Mouse (Mus musculus): ENCODE measurements at regions not wholly inside any gene's neighbourhood (a gene's known extent, or its start where the extent isn't known, plus 50 kb on each side); places are given as distances from the start of the nearest gene placed in this dataset.
"Not testable (repeated sequence)": the region's sequence is repeated elsewhere in the genome, so short reads cannot be mapped to it uniquely, and the experiment has no call there.

GRCm38 (mm10) chr1:189156906-189157305, 149.3 kb upstream of the Kctd3 start:
- H3K4me1 ChIP-seq, result no peaks in the 10 kb centered on the region
- WGBS, result 93% methylated on average over 2 of the region's 2 CpGs
- no peak for ATAC-seq (ENCODE audit: low FRiP score)

GRCm38 (mm10) chr1:189154376-189154775, 146.7 kb upstream of the Kctd3 start:
- H3K4me1 ChIP-seq, result no peaks in the 10 kb centered on the region
- no peak overlapping the region for H3K4me3 ChIP-seq
- no peaks in the 10 kb centered on the region for H3K36me3 ChIP-seq
- no peak for ATAC-seq (ENCODE audit: low FRiP score)
- H3K27me3 ChIP-seq, result no peaks in the 10 kb centered on the region
- no peak overlapping the region for H3K27ac ChIP-seq
- 83% methylated on average over 2 of the region's 2 CpGs for WGBS
- no peak overlapping the region for H3K9ac ChIP-seq
- H3K9me3 ChIP-seq (replicated peaks), result no peaks in the 10 kb centered on the region
- no peak overlapping the region for H3K4me2 ChIP-seq (replicated peaks)

More at GRCm38 (mm10) chr1:189156906-189157305, 149.3 kb upstream of the Kctd3 start:
- Histone ChIP-seq H3K27me3 (no peaks in the 10 kb centered on the region), H3K4me3 (no peak overlapping the region), H3K9me3 (replicated peaks) (no peaks in the 10 kb centered on the region), H3K27ac (no peak overlapping the region), H3K4me2 (replicated peaks) (no peak overlapping the region), H3K36me3 (no peaks in the 10 kb centered on the region), H3K9ac (no peak overlapping the region)

DNA sequence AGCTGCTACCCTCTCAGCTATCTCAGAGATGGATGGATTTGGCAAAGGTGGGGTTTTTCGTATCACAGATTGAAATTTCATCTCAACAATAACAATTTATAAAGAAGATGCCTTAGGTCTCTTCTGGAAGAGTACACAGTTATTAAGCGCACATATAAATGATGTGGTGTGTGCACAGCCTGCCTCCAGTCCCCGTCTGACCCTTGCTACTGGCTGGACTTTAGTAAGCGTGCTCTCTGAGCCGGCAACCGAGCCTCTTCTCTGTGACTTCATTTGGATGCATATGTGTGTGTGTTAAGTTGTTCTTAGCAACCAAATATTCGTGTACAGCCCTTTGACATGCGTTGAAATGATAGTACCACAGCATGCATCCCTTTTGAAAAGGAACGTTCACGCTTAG, 145.5 kb upstream of the Kctd3 start:
- 75% methylated on average over 10 of the region's 10 CpGs for WGBS
- no peak overlapping the region for H3K4me3 ChIP-seq
- no peak overlapping the region for H3K4me2 ChIP-seq (replicated peaks)
- no peaks in the 10 kb centered on the region for H3K4me1 ChIP-seq
- no peak for ATAC-seq (ENCODE audit: low FRiP score)
- H3K36me3 ChIP-seq, result no peaks in the 10 kb centered on the region
- H3K27me3 ChIP-seq, result no peaks in the 10 kb centered on the region
- H3K9ac ChIP-seq, result no peak overlapping the region
- H3K27ac ChIP-seq, result no peak overlapping the region
- no peaks in the 10 kb centered on the region for H3K9me3 ChIP-seq (replicated peaks)

DNA sequence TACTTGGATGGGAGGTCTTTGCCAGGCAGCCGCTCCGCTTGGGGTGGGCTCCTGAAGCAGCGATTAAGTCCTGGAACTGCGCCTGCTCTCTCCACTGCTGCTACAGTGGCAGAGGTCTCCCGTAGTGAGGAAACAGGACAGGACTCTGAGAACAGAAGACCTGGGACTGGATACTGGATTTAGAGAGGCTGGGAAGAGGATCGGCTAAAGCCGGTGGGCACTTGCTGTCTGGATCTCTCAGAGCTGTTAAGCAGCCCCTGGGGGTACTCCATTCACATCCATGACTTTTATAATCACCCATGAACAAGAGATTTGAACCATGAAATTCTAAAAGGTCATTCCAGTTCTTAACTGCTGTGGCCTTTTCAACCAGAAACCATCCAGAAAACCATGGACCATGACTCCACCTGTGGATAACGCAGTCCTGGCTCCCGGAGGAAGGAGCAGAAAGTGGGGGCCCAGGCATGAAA, 135.4 kb upstream of the Kctd3 start:
- Histone ChIP-seq H3K4me2 (replicated peaks) (no peak overlapping the region; the same call in 1 of the 2 replicates), H3K27ac (no peak overlapping the region), H3K9ac (no peak overlapping the region), H3K36me3 (no peaks in the 10 kb centered on the region), H3K27me3 (no peaks in the 10 kb centered on the region), H3K4me3 (no peak overlapping the region), H3K9me3 (replicated peaks) (no peaks in the 10 kb centered on the region), H3K4me1 (peaks cover 9% of the 10 kb centered on the region; the same call in 1 of the 2 replicates)
- ATAC-seq (ENCODE audit: low FRiP score), result no peak
- 28% methylated on average over 9 of the region's 9 CpGs for WGBS

GRCm38 (mm10) chr1:189142551-189142950, 134.9 kb upstream of the Kctd3 start:
- Histone ChIP-seq H3K9ac (no peak overlapping the region), H3K36me3 (no peaks in the 10 kb centered on the region), H3K4me1 (peaks cover 9% of the 10 kb centered on the region; the same call in 1 of the 2 replicates), H3K9me3 (replicated peaks) (no peaks in the 10 kb centered on the region), H3K27me3 (no peaks in the 10 kb centered on the region), H3K4me2 (replicated peaks) (no peak overlapping the region; the same call in 1 of the 2 replicates), H3K27ac (no peak overlapping the region), H3K4me3 (no peak overlapping the region)
- no peak for ATAC-seq (ENCODE audit: low FRiP score)
- WGBS, result 41% methylated on average over 7 of the region's 7 CpGs

- ATAC-seq (ENCODE audit: low FRiP score), result no peak
Measured at GRCm38 (mm10) chr1:189141694-189142093, 134.1 kb upstream of the Kctd3 start.

GRCm38 (mm10) chr1:189136731-189137385, 129.2 kb upstream of the Kctd3 start:
- H3K4me2 ChIP-seq (replicated peaks), result no peak overlapping the region
- no peaks in the 10 kb centered on the region for H3K9me3 ChIP-seq (replicated peaks)
- ATAC-seq (ENCODE audit: low FRiP score), result no peak
- WGBS, result 85% methylated on average over 7 of the region's 7 CpGs
- no peak overlapping the region for H3K9ac ChIP-seq
- no peak overlapping the region for H3K4me3 ChIP-seq
- H3K27me3 ChIP-seq, result no peaks in the 10 kb centered on the region
- no peaks in the 10 kb centered on the region for H3K4me1 ChIP-seq
- no peaks in the 10 kb centered on the region for H3K36me3 ChIP-seq
- no peak overlapping the region for H3K27ac ChIP-seq

More at GRCm38 (mm10) chr1:189141694-189142093, 134.1 kb upstream of the Kctd3 start:
- H3K27me3 ChIP-seq, result no peaks in the 10 kb centered on the region
- peaks cover 9% of the 10 kb centered on the region; the same call in 1 of the 2 replicates for H3K4me1 ChIP-seq
- no peak overlapping the region for H3K4me3 ChIP-seq
- H3K9me3 ChIP-seq (replicated peaks), result no peaks in the 10 kb centered on the region
- H3K4me2 ChIP-seq (replicated peaks), result no peak overlapping the region
- no peak overlapping the region for H3K9ac ChIP-seq
- H3K36me3 ChIP-seq, result no peaks in the 10 kb centered on the region
- no peak overlapping the region for H3K27ac ChIP-seq
- 94% methylated on average over 9 of the region's 9 CpGs for WGBS

DNA sequence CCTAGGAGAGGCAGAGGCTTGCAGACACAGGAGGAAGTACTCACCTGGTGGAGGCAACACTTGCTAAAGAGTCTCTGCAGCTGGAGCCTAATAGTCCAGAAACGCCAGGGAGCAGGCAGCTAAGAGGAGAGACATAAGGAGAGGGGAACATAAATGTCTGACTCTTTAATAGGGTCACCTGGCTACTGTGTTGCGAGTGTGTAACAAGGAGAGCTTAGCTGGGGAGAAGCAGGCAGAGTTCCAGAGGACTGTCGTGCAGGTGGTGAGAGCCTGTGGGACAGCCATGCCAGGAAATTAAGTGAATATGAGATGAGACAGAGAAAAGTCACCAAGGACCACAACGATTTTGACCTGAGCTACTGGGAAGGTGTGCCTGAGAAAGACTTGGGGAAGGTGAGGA, 128.2 kb upstream of the Kctd3 start:
- no peaks in the 10 kb centered on the region for H3K9me3 ChIP-seq (replicated peaks)
- H3K36me3 ChIP-seq, result no peaks in the 10 kb centered on the region
- 87% methylated on average over 4 of the region's 4 CpGs for WGBS
- H3K4me3 ChIP-seq, result no peak overlapping the region
- no peak overlapping the region for H3K9ac ChIP-seq
- H3K4me1 ChIP-seq, result no peaks in the 10 kb centered on the region
- H3K27me3 ChIP-seq, result no peaks in the 10 kb centered on the region
- no peak overlapping the region for H3K4me2 ChIP-seq (replicated peaks)
- no peak overlapping the region for H3K27ac ChIP-seq
- no peak for ATAC-seq (ENCODE audit: low FRiP score)

DNA sequence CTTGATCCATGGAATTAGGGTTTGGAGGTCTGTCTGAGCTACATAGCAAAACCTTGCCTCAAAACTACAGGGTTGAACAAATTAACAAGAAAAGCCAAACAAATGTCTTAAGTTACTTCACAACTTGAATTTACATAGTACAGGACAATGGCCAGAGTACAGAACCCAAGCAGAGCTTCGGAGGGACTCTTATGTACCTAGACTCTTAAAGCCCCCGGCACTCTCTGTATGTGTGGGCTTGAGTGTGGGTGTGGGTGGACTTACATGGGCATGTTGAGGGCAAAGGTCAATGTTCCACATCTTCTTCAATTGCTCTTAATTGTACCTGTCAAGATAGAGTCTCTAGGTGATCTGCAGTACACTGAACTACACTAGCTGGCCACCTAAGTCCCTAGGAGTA, 121.1 kb upstream of the Kctd3 start:
- H3K9ac ChIP-seq, result no peak overlapping the region
- H3K9me3 ChIP-seq (replicated peaks), result no peaks in the 10 kb centered on the region
- no peaks in the 10 kb centered on the region for H3K27me3 ChIP-seq
- no peaks in the 10 kb centered on the region for H3K36me3 ChIP-seq
- H3K4me1 ChIP-seq, result peaks cover 11% of the 10 kb centered on the region; the same call in 1 of the 2 replicates
- H3K4me2 ChIP-seq (replicated peaks), result no peak overlapping the region
- H3K4me3 ChIP-seq, result no peak overlapping the region
- WGBS, result 87% methylated on average over 2 of the region's 2 CpGs
- no peak for ATAC-seq (ENCODE audit: low FRiP score)
- no peak overlapping the region for H3K27ac ChIP-seq

DNA sequence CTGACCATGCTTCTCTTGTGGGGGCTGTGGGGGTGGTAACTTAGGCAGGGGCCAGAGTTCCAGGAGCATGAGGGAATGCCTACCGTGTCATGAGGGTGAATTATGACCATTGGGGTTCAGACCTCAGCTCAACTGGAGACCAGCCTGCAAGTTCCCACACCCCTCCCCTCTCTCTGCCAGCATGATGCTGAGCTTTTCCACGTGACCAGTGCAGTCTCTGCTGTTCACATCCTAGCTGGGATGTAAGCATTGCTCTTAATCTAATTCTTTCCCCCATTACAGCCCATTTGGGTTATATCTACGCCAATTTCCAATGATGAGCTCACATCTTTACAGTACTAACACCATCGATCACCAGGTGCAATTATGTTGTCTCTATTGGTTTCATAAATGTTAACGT, 120.6 kb upstream of the Kctd3 start:
- H3K36me3 ChIP-seq; H3K27ac ChIP-seq; H3K9me3 ChIP-seq (replicated peaks); H3K27me3 ChIP-seq; H3K4me3 ChIP-seq; H3K9ac ChIP-seq; H3K4me2 ChIP-seq (replicated peaks): not testable (repeated sequence)
- H3K4me1 ChIP-seq, result peaks cover 11% of the 10 kb centered on the region; the same call in 1 of the 2 replicates
- ATAC-seq (ENCODE audit: low FRiP score), result peak; percentile 46
- 52% methylated on average over 5 of the region's 5 CpGs for WGBS

DNA sequence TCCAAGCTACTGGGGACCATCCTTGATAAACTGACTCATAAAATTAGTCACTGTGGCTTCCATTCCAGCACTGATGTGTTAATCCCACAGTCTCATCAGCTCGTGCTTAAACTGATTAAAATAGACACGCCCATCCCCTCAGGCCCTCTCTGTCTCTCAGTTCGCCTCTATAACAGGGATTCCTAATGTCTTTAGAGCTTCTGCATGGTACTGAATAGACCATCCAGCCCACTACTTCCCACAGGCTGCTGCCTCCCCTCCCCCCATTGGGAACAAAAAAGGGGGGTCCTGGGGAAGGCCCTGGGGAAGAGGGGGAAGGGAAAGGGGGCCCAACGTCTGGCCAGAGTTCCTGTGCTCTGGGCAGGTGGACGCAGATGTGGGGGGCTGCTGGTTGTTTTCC, 119.7 kb upstream of the Kctd3 start:
- H3K9me3 ChIP-seq (replicated peaks), result no peaks in the 10 kb centered on the region
- H3K4me1 ChIP-seq, result peaks cover 11% of the 10 kb centered on the region; the same call in 1 of the 2 replicates
- no peak overlapping the region for H3K4me2 ChIP-seq (replicated peaks)
- ATAC-seq (ENCODE audit: low FRiP score), result peak; percentile 48; the same call in 1 of the 2 replicates
- WGBS, result 20% methylated on average over 5 of the region's 5 CpGs
- no peak overlapping the region for H3K4me3 ChIP-seq
- no peak overlapping the region for H3K27ac ChIP-seq
- no peak overlapping the region for H3K9ac ChIP-seq
- H3K27me3 ChIP-seq, result no peaks in the 10 kb centered on the region
- no peaks in the 10 kb centered on the region for H3K36me3 ChIP-seq

DNA sequence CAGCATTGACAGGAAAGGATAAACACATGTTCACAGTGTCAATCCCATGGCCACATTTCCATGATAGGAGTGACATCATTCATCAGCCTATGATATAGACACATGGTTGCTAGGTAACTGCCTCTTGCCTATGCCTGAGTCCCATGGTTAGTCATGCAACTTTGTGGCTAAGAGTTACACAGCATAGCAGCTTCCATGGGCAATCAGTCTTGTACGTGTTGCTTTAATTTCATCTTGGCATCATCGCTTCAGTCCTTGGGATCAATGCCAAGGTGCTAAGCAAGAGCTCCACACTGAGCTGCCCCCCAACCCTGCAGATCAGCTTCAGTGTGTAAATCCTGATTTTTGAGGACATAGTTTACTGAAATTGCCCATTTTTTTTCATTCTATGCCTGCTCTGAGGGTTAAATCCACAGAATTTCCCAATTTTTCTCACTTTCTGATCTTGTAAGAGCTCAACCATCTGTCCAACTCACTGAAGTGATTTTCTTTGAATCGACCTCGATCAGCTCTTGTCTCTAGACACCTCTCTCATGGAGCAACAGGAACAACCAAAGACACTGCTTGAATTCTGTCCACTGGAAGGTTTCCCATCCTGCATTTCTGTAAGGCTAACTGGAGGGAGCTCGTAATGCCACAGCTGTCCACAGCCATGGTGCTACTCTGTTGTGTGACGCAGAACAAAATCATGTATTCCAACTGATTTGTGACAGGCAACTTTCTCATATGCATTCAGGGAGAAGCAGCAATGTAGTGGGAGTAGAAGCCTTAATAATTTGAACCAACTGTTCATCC, 112.5 kb upstream of the Kctd3 start:
- Histone ChIP-seq H3K9me3 (replicated peaks) (no peaks in the 10 kb centered on the region), H3K36me3 (no peaks in the 10 kb centered on the region)
- no peak for ATAC-seq (ENCODE audit: low FRiP score)

More for the DNA sequence above, 112.5 kb upstream of the Kctd3 start:
- H3K4me1 ChIP-seq, result no peaks in the 10 kb centered on the region
- 90% methylated on average over 6 of the region's 6 CpGs for WGBS
- H3K27me3 ChIP-seq, result no peaks in the 10 kb centered on the region
- no peak overlapping the region for H3K4me3 ChIP-seq
- no peak overlapping the region for H3K4me2 ChIP-seq (replicated peaks)
- H3K9ac ChIP-seq, result no peak overlapping the region
- H3K27ac ChIP-seq, result no peak overlapping the region
